Mouse (Mus musculus): ENCODE measurements around the gene Klc1. TPM values are rescaled to one million over a fixed set of nuclear protein-coding genes. Genes with fewer than 3 reads are reported as not detected.
A peak's percentile ranks its signal among the peaks of the same experiment; 100 is the strongest.

Klc1 gene
- polyA plus RNA-seq, 1 experiment: 116 TPM

DNA sequence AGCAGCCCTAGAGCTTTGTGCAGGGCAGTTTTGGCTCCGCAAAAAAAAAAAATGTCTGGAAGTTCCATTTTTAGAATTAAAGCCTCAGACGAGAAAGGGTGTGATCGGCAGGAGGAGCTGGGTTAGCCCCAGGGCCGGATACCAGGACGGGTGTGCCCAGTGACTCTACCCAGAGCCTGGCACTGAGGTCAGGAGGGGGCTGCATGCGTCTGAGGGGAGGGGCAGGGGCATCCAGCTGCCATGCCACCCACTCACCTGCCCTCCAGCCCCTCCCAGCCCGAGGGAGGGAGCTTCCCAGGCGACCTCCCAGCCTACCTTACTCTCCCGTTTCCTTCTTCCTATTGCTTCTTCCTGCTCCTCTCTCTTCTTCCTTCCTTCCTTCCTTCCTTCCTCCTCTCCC lies 5.3 kb upstream of the Klc1 start:
- Histone ChIP-seq H3K79me3 (ENCODE audit: low read depth) (no peaks in the 10 kb centered on the region), H3ac (ENCODE audit: control insufficient read depth, insufficient read length, low read depth) (no peak overlapping the region), H3K27me3 (ENCODE audit: control insufficient read depth, insufficient read depth, insufficient read length) (no peaks in the 10 kb centered on the region), H3K79me2 (ENCODE audit: control insufficient read depth, insufficient read depth) (no peaks in the 10 kb centered on the region), H3K4me3 (ENCODE audit: insufficient read depth, poor library complexity, severe bottlenecking) (no peak overlapping the region), H3K36me3 (ENCODE audit: control insufficient read depth, insufficient read depth) (no peaks in the 10 kb centered on the region)
- TF ChIP-seq USF1 (IDR thresholded peaks at IDR 0.05; ENCODE audit: low read depth) (no peak), CEBPB (IDR thresholded peaks at IDR 0.05; ENCODE audit: low read depth) (no peak), FOSL1 (IDR thresholded peaks at IDR 0.05; ENCODE audit: insufficient read depth, low read length, poor library complexity, severe bottlenecking) (no peak), CTCF (IDR thresholded peaks at IDR 0.05; ENCODE audit: control insufficient read depth, insufficient read depth, insufficient read length) (no peak), MYOD1 (IDR thresholded peaks at IDR 0.05; ENCODE audit: control insufficient read depth, insufficient read length, low read depth) (no peak), MYOG (IDR thresholded peaks at IDR 0.05; ENCODE audit: control insufficient read depth, extremely low read depth, insufficient read length) (no peak), MAX (IDR thresholded peaks at IDR 0.05) (no peak)

DNA sequence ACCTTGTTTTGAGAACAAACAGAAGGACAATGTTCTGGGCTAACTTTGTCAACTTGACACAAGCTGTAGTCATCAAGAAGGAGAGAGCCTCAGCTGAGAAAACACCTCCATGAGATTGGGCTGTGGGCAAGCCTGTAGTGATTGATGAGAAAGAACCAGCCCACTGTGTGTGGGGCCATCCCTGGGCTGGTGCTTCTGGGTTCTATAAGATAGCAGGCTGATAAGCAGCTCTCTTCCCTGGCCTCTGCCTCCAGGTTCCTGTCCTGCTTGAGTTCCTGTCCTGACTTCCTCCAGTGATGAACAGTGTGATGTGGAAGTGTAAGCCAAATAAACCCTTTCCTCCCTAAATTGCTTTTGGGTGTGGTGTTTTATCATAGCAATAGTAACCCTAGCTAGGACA lies 3.9 kb upstream of the Klc1 start:
- Histone ChIP-seq H3K27me3 (ENCODE audit: control insufficient read depth, insufficient read depth, insufficient read length) (no peaks in the 10 kb centered on the region), H3ac (ENCODE audit: control insufficient read depth, insufficient read length, low read depth) (no peak overlapping the region), H3K79me2 (ENCODE audit: control insufficient read depth, insufficient read depth) (peaks cover 13% of the 10 kb centered on the region), H3K79me3 (ENCODE audit: low read depth) (peaks cover 8% of the 10 kb centered on the region), H3K36me3 (ENCODE audit: control insufficient read depth, insufficient read depth) (no peaks in the 10 kb centered on the region), H3K4me3 (ENCODE audit: insufficient read depth, poor library complexity, severe bottlenecking) (no peak overlapping the region)
- TF ChIP-seq MAX (IDR thresholded peaks at IDR 0.05): no peak
- no peak for TF ChIP-seq CEBPB (IDR thresholded peaks at IDR 0.05; ENCODE audit: low read depth)
- TF ChIP-seq MYOD1 (IDR thresholded peaks at IDR 0.05; ENCODE audit: control insufficient read depth, insufficient read length, low read depth): no peak
- TF ChIP-seq FOSL1 (IDR thresholded peaks at IDR 0.05; ENCODE audit: insufficient read depth, low read length, poor library complexity, severe bottlenecking): no peak
- no peak for TF ChIP-seq CTCF (IDR thresholded peaks at IDR 0.05; ENCODE audit: control insufficient read depth, insufficient read depth, insufficient read length)
- no peak for TF ChIP-seq MYOG (IDR thresholded peaks at IDR 0.05; ENCODE audit: control insufficient read depth, extremely low read depth, insufficient read length)
- no peak for TF ChIP-seq USF1 (IDR thresholded peaks at IDR 0.05; ENCODE audit: low read depth)

GRCm38 (mm10) chr12:111755231-111755630 lies 3.4 kb upstream of the Klc1 start:
- no peak overlapping the region for H3K4me3 ChIP-seq (ENCODE audit: insufficient read depth, poor library complexity, severe bottlenecking)
- H3K27me3 ChIP-seq (ENCODE audit: control insufficient read depth, insufficient read depth, insufficient read length): no peaks in the 10 kb centered on the region
- TF ChIP-seq USF1 (IDR thresholded peaks at IDR 0.05; ENCODE audit: low read depth): no peak
- TF ChIP-seq CEBPB (IDR thresholded peaks at IDR 0.05; ENCODE audit: low read depth): no peak
- no peak for TF ChIP-seq CTCF (IDR thresholded peaks at IDR 0.05; ENCODE audit: control insufficient read depth, insufficient read depth, insufficient read length)
- H3K79me3 ChIP-seq (ENCODE audit: low read depth): peaks cover 13% of the 10 kb centered on the region
- peaks cover 18% of the 10 kb centered on the region for H3K79me2 ChIP-seq (ENCODE audit: control insufficient read depth, insufficient read depth)
- no peak overlapping the region for H3ac ChIP-seq (ENCODE audit: control insufficient read depth, insufficient read length, low read depth)
- no peaks in the 10 kb centered on the region for H3K36me3 ChIP-seq (ENCODE audit: control insufficient read depth, insufficient read depth)

- H3K79me3 ChIP-seq (ENCODE audit: low read depth): peaks cover 21% of the 10 kb centered on the region
- TF ChIP-seq MYOD1 (IDR thresholded peaks at IDR 0.05; ENCODE audit: control insufficient read depth, insufficient read length, low read depth) (peak; percentile 91), CTCF (IDR thresholded peaks at IDR 0.05; ENCODE audit: control insufficient read depth, insufficient read depth, insufficient read length) (no peak), MAX (IDR thresholded peaks at IDR 0.05) (no peak), CEBPB (IDR thresholded peaks at IDR 0.05; ENCODE audit: low read depth) (no peak), USF1 (IDR thresholded peaks at IDR 0.05; ENCODE audit: low read depth) (no peak), MYOG (IDR thresholded peaks at IDR 0.05; ENCODE audit: control insufficient read depth, extremely low read depth, insufficient read length) (no peak), FOSL1 (IDR thresholded peaks at IDR 0.05; ENCODE audit: insufficient read depth, low read length, poor library complexity, severe bottlenecking) (no peak)
- H3K36me3 ChIP-seq (ENCODE audit: control insufficient read depth, insufficient read depth): no peaks in the 10 kb centered on the region
- no peak overlapping the region for H3K4me3 ChIP-seq (ENCODE audit: insufficient read depth, poor library complexity, severe bottlenecking)
- H3ac ChIP-seq (ENCODE audit: control insufficient read depth, insufficient read length, low read depth): no peak overlapping the region
- peaks cover 28% of the 10 kb centered on the region for H3K79me2 ChIP-seq (ENCODE audit: control insufficient read depth, insufficient read depth)
- no peaks in the 10 kb centered on the region for H3K27me3 ChIP-seq (ENCODE audit: control insufficient read depth, insufficient read depth, insufficient read length)
These were observed 2.5 kb upstream of the Klc1 start for GRCm38 (mm10) chr12:111756082-111756697.

- TF ChIP-seq FOSL1 (IDR thresholded peaks at IDR 0.05; ENCODE audit: insufficient read depth, low read length, poor library complexity, severe bottlenecking): no peak
- peak; percentile 40 for TF ChIP-seq MYOD1 (IDR thresholded peaks at IDR 0.05; ENCODE audit: control insufficient read depth, insufficient read length, low read depth)
- TF ChIP-seq MAX (IDR thresholded peaks at IDR 0.05): peak; percentile 65
- H3K27me3 ChIP-seq (ENCODE audit: control insufficient read depth, insufficient read depth, insufficient read length): no peaks in the 10 kb centered on the region
These were observed 2.0 kb upstream of the Klc1 start for GRCm38 (mm10) chr12:111756698-111757082.

More at GRCm38 (mm10) chr12:111756698-111757082, 2.0 kb upstream of the Klc1 start:
- Histone ChIP-seq H3K79me3 (ENCODE audit: low read depth) (peaks cover 26% of the 10 kb centered on the region), H3K4me3 (ENCODE audit: insufficient read depth, poor library complexity, severe bottlenecking) (no peak overlapping the region), H3K79me2 (ENCODE audit: control insufficient read depth, insufficient read depth) (peaks cover 33% of the 10 kb centered on the region), H3ac (ENCODE audit: control insufficient read depth, insufficient read length, low read depth) (no peak overlapping the region), H3K36me3 (ENCODE audit: control insufficient read depth, insufficient read depth) (no peaks in the 10 kb centered on the region)
